Mouse (Mus musculus) intestine, embryonic 16.5 days (tissue): ENCODE results near the gene Prss57. TPM values are rescaled to one million over a fixed set of nuclear protein-coding genes. Genes with fewer than 3 reads are reported as not detected.

Experiments
- ATAC-seq: fragments of 200-750 bp; cut with Nextera tagmentation; 2 replicates; pipeline ENCODE4 v1.8.0; 2017; ENCODE audit warnings: moderate TSS enrichment, moderate library complexity
- H3K27ac ChIP-seq: fragments of 300-500 bp; sonication (generic); 2 replicates; pipeline ENCODE4 v1.5.1; 2014; ENCODE audit warnings: mild to moderate bottlenecking, low read length
- H3K27me3 ChIP-seq: fragments of 300-500 bp; sonication (generic); replicated peaks from 2 replicates; pipeline ENCODE4 v1.6.1; 2014; ENCODE audit warnings: low read length, control low read depth, mixed read lengths; ENCODE audit not compliant: control insufficient read depth, insufficient read depth
- H3K36me3 ChIP-seq: fragments of 300-500 bp; sonication (generic); 2 replicates; pipeline ENCODE4 v1.6.1; 2014; ENCODE audit warnings: low read length, control low read depth; ENCODE audit not compliant: control insufficient read depth, insufficient read depth
- H3K4me1 ChIP-seq: fragments of 300-500 bp; sonication (generic); 2 replicates; pipeline ENCODE4 v1.6.1; 2014; ENCODE audit warnings: low read length, control low read depth, mixed read lengths; ENCODE audit not compliant: control insufficient read depth, insufficient read depth
- H3K4me2 ChIP-seq: fragments of 300-500 bp; sonication (generic); 2 replicates; pipeline ENCODE4 v1.6.1; 2014; ENCODE audit warnings: low read depth, low read length, control low read depth
- H3K4me3 ChIP-seq: fragments of 300-500 bp; sonication (generic); 2 replicates; pipeline ENCODE4 v1.5.1; 2014; ENCODE audit warnings: mild to moderate bottlenecking, low read length
- H3K9ac ChIP-seq: fragments of 300-500 bp; sonication (generic); 2 replicates; pipeline ENCODE4 v1.6.1; 2014; ENCODE audit warnings: low read depth, low read length
- H3K9me3 ChIP-seq: fragments of 300-500 bp; sonication (generic); 2 replicates; pipeline ENCODE4 v1.6.1; 2016; ENCODE audit warnings: low read length, control low read depth; ENCODE audit not compliant: control insufficient read depth
- WGBS: fragments of 180-500 bp; shearing (Covaris S2); extraction: QIAGEN DNeasy Blood & Tissue Kit; methylation state at CpG from one replicate; pipeline ENCODE4 v1.1.7; 2014; 5-methylcytosine and 5-hydroxymethylcytosine counted together
- polyA plus RNA-seq: library from polyadenylated mRNA; unstranded; fragments of >200 nt; fragmentation: Nextera tagmentation; extraction: Ambion mirVana; gene quantifications from 2 replicates; pipeline ENCODE4 v1.2.1, GENCODE M21; 2015

Gene Prss57
- polyA plus RNA-seq, 1 experiment from 2014 or later, result 0.11 TPM

DNA sequence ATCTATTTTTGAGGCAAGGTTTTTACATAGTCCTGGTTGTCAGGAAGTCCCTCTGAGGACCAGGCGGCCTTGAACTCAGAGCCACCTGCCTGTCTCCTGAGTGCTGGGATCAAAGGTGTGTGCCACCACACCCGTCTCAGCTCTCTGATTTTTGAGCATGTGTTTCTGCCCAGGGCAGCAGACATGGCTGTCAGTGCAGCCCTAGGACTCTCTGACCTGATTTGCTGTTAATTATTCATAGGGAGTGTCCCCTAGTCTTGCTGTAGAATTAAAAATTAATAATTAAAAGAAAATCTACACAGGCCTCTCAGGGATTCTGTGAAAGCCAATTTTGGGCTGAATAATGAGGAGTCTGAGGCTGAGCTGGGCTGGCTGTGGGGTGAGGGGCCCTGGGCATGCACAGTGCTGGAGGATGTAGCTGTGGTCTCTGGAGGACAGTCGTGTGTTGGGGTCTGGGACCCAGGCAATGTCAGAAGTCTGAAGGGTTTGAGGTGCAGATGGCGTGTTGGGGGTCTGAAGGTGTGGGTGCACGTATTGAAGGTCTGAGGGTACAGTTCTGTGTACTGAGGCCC lies 23.6 kb upstream of the Prss57 start:
- H3K27ac ChIP-seq, result peak overlapping the region; percentile 76
- no peak overlapping the region for H3K4me3 ChIP-seq
- no peaks in the 10 kb centered on the region for H3K27me3 ChIP-seq
- no peak overlapping the region for H3K4me2 ChIP-seq
- H3K36me3 ChIP-seq, result peaks cover 2% of the 10 kb centered on the region; the same call in 1 of the 2 replicates
- ATAC-seq, result peak; percentile 45
- no peaks in the 10 kb centered on the region for H3K9me3 ChIP-seq
- peaks cover 28% of the 10 kb centered on the region for H3K4me1 ChIP-seq
- 78% methylated on average over 5 of the region's 5 CpGs for WGBS
- peak overlapping the region; percentile 48; the same call in 1 of the 2 replicates for H3K9ac ChIP-seq

DNA sequence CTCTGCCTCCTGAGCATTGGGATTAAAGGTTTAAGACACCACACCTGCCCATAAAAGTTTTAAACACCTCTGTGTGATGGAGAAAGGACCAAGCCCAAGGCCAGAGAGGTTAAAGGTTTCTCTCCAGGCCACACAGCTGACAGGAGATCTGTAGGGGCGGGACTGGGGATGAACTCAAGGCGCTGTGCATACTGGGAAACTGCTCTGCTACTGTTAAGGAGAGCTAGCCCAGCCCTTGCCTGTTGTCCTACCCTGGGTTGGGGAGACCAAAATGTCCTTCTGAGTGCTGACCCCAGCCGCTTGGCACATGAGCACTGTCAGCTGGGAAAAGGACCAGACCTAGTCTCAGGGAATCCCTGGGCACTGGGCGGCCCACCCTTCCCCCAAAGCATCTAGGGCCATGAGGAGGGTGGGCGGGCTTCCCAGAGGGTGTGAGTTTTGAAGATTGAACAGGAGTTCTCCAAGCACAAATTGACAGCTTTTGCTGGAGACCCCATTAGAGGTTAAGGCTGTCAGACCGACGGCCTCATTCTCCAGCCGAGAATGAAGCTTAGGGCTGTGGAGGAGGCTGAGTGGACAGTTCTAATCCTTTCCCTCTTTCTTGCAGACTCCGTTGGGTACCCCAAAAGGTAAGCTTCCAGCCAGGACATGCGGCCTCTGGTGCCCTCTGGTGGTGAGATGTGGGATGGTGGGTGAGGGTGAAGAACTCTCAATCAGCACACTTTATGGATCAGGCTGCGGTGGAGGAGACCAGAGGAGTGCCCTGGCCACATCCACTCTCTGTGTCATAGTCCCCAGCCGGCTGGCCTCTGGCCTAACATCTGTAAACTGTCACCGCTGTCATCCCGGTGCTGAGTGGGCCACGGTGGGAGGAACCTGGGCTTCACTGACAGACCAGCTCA lies 21.2 kb upstream of the Prss57 start:
- Histone ChIP-seq H3K9me3 (no peaks in the 10 kb centered on the region), H3K27me3 (no peaks in the 10 kb centered on the region), H3K36me3 (peaks cover 2% of the 10 kb centered on the region; the same call in 1 of the 2 replicates), H3K9ac (no peak overlapping the region), H3K4me2 (no peak overlapping the region), H3K27ac (no peak overlapping the region), H3K4me3 (no peak overlapping the region), H3K4me1 (peaks cover 17% of the 10 kb centered on the region)
- ATAC-seq, result peak; percentile 23
- WGBS, result 31% methylated on average over 15 of the region's 15 CpGs

GRCm38 (mm10) chr10:79808728-79809127 lies 18.0 kb upstream of the Prss57 start:
- H3K9me3 ChIP-seq, result no peaks in the 10 kb centered on the region
- WGBS, result 89% methylated on average over 11 of the region's 11 CpGs
- H3K36me3 ChIP-seq, result peaks cover 2% of the 10 kb centered on the region; the same call in 1 of the 2 replicates
- H3K27me3 ChIP-seq, result no peaks in the 10 kb centered on the region
- H3K27ac ChIP-seq, result peak overlapping the region; percentile 7; the same call in 1 of the 2 replicates
- H3K4me3 ChIP-seq, result no peak overlapping the region
- no peak overlapping the region for H3K9ac ChIP-seq
- ATAC-seq, result no peak
- H3K4me1 ChIP-seq, result peaks cover 16% of the 10 kb centered on the region
- no peak overlapping the region for H3K4me2 ChIP-seq

DNA sequence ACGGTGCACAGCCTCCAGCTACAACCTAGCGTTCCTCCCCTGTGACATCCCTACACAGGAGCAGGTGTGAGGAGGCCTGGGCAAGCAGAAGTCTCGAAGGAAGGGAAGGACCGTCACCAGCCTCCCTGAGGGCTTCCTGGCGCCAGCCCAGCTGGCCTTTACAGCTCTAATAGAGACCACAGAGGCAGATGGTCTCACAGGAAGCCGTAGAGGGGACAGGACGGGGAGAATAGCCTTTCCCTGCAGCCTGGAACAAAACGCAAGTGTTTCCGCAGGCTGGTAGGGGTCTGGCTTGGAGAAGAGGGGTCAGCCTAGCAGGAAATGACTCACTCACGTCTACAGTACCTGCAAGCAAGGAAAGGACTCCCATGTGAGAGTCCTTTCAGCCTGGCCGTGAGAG lies 17.1 kb upstream of the Prss57 start:
- no peak overlapping the region for H3K9ac ChIP-seq
- no peaks in the 10 kb centered on the region for H3K27me3 ChIP-seq
- peak overlapping the region; percentile 12; the same call in 1 of the 2 replicates for H3K27ac ChIP-seq
- 64% methylated on average over 11 of the region's 11 CpGs for WGBS
- no peak overlapping the region for H3K4me2 ChIP-seq
- peaks cover 2% of the 10 kb centered on the region; the same call in 1 of the 2 replicates for H3K36me3 ChIP-seq
- H3K4me3 ChIP-seq, result no peak overlapping the region
- ATAC-seq, result peak; percentile 17; the same call in 1 of the 2 replicates
- no peaks in the 10 kb centered on the region for H3K9me3 ChIP-seq
- peaks cover 23% of the 10 kb centered on the region for H3K4me1 ChIP-seq

DNA sequence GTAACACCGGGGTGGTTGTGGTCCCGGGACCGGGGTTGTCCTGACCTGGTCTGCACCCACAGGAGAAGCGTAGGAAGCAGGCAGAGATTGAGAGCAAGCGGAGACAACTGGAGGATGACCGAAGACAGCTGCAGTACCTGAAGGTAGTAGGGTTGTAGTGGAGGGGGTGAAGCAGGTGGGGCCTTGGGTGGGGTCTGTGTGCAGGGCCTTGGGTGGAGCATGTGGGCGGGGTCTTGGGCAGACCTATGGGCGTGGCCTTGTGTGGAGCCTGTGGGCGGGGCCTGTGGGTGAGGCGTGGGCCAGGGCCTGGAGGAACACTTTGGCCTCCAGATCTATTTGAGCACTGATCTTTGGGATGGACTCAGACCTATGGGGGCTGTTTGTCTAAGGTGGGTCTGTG lies 16.2 kb upstream of the Prss57 start:
- H3K9me3 ChIP-seq, result no peaks in the 10 kb centered on the region
- no peak overlapping the region for H3K4me3 ChIP-seq
- H3K36me3 ChIP-seq, result peaks cover 2% of the 10 kb centered on the region; the same call in 1 of the 2 replicates
- H3K4me1 ChIP-seq, result peaks cover 30% of the 10 kb centered on the region
- no peak for ATAC-seq
- no peak overlapping the region for H3K4me2 ChIP-seq
- 70% methylated on average over 10 of the region's 10 CpGs for whole genome bisulfite sequencing
- no peak overlapping the region for H3K9ac ChIP-seq
- H3K27me3 ChIP-seq, result no peaks in the 10 kb centered on the region
- H3K27ac ChIP-seq, result no peak overlapping the region

DNA sequence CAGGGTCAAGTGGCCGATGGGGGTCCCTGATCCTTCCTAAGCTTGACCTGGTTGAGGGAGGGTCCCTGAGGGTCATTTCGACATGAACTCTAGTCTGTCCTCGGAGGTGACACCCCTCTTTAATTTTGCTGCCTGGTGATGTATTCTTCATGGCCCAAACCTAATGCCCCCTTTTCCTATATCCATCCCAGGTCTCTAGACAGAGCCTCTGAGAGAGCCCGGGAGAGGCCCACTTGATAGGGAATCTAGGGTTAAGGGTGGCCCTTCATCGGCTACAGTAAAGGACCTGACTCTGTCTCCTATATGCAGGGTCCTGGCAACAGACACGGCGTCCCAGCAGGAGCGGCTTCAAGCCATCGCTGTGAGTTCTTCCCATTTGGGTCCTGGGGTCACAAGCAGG lies 15.6 kb upstream of the Prss57 start:
- WGBS, result 85% methylated on average over 9 of the region's 9 CpGs
- Histone ChIP-seq H3K4me2 (no peak overlapping the region), H3K4me3 (no peak overlapping the region), H3K4me1 (peaks cover 30% of the 10 kb centered on the region), H3K9me3 (no peaks in the 10 kb centered on the region), H3K36me3 (peaks cover 2% of the 10 kb centered on the region; the same call in 1 of the 2 replicates), H3K27me3 (no peaks in the 10 kb centered on the region), H3K9ac (no peak overlapping the region), H3K27ac (no peak overlapping the region)
- ATAC-seq, result no peak

GRCm38 (mm10) chr10:79805636-79806035 lies 14.9 kb upstream of the Prss57 start:
- 58% methylated on average over 11 of the region's 11 CpGs for WGBS
- Histone ChIP-seq H3K4me2 (no peak overlapping the region), H3K4me1 (peaks cover 30% of the 10 kb centered on the region), H3K27ac (no peak overlapping the region), H3K9ac (no peak overlapping the region), H3K27me3 (no peaks in the 10 kb centered on the region), H3K9me3 (no peaks in the 10 kb centered on the region), H3K36me3 (no peaks in the 10 kb centered on the region), H3K4me3 (no peak overlapping the region)
- ATAC-seq, result no peak

DNA sequence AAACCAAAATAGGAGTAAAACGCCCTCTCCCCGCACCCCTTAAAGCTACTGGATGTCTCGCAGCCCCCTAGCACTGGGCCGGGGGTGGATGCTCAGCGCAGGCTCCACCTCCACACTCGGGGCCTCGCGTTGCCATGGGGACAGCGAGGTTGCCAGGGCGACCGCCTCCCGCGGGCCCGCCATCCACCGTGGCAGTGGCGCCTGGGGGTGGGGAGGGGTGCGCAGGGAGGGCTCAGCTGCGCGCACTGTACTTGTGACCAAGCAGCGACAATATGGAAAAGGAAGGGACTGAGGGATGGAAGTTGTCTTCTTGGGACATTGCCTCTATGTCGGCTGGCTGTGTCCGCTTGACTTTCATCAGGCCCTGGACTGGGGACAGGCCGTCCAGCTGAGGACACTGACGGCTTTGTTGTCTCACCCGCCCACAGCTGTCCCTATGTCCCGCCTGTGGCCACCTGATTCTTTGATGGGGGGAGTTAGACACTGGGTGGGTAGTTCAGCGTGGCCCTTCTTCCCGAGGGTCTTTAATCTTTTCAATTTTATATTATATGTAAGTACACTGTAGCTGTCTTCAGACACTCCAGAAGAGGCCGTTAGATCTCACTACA lies 13.1 kb upstream of the Prss57 start:
- H3K36me3 ChIP-seq, result no peaks in the 10 kb centered on the region
- 0 out of 2 replicates have a peak, but pooled peaks have one; percentile 22 for ATAC-seq
- H3K27me3 ChIP-seq, result no peaks in the 10 kb centered on the region
- no peak overlapping the region for H3K4me2 ChIP-seq
- peak overlapping the region; percentile 29; the same call in 1 of the 2 replicates for H3K9ac ChIP-seq
- 26% methylated on average over 29 of the region's 29 CpGs for WGBS
- peaks cover 30% of the 10 kb centered on the region for H3K4me1 ChIP-seq
- no peak overlapping the region for H3K27ac ChIP-seq
- no peak overlapping the region for H3K4me3 ChIP-seq
- no peaks in the 10 kb centered on the region for H3K9me3 ChIP-seq

DNA sequence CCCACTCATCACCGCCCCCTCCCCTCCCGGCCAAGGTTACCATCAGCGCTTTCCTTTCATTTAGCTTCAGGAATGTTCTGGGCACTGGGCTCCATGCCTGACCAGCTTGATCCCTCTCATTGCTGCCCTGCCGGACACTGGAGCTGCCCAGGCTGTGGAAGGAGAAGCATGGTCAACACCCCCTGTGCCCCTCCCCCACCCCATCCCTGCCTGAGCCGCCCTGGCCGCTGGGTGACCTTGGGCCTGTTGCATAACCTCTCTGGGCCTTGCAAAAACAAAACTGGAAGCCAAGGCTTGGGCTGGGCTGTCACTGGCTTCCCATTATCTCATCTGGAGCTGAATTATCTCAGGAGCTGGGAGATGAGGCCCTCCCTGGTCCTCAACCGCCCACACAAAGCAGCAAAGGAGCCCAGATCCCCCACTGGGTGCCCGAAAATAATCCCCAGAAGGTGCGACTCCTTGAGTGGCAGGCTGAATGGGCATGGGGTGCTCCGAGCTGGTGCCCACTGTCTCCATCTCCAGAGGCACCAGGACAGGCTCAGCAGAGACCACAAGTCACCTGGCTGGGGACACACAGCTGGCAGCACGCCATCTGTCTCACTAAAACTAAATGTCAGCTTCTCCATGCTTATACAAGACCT lies 11.7 kb upstream of the Prss57 start:
- Histone ChIP-seq H3K9ac (no peak overlapping the region), H3K9me3 (no peaks in the 10 kb centered on the region), H3K4me2 (no peak overlapping the region), H3K27ac (no peak overlapping the region), H3K36me3 (no peaks in the 10 kb centered on the region), H3K27me3 (no peaks in the 10 kb centered on the region), H3K4me1 (peaks cover 29% of the 10 kb centered on the region), H3K4me3 (no peak overlapping the region)
- peak; percentile 21; the same call in 1 of the 2 replicates for ATAC-seq
- 48% methylated on average over 11 of the region's 11 CpGs for WGBS
